Mouse (Mus musculus): ENCODE measurements around the gene Mdga2. TPM values are rescaled to one million over a fixed set of nuclear protein-coding genes. Genes with fewer than 3 reads are reported as not detected.

The Mdga2 gene
- total and polyA plus RNA-seq, 3 experiments: 2.1 TPM; not detected in 2

GRCm38 (mm10) chr12:66734536-66734935 lies 487.8 kb downstream of the Mdga2 start:
- no peak for DNase-seq (ENCODE audit: low read depth, low spot score)
- H3K36me3 ChIP-seq (ENCODE audit: control insufficient read depth in 1 of 2, insufficient read depth in 2 of 2, low read length in 2 of 2): peaks cover 0 to 2% of the 10 kb centered on the region in 2 experiments; a peak in 1 of 4 replicates
- H3K4me1 ChIP-seq (ENCODE audit: control insufficient read depth in 1 of 2, insufficient read depth in 2 of 2, low read length in 2 of 2): no peaks in the 10 kb centered on the region
- no peaks in the 10 kb centered on the region for H3K79me2 ChIP-seq (ENCODE audit: control insufficient read depth, insufficient read depth, low read length, poor library complexity)
- no peak for TF ChIP-seq ZKSCAN1 (IDR thresholded peaks at IDR 0.05; ENCODE audit: low read depth, low read length)
- TF ChIP-seq KAT2A (conservative IDR thresholded peaks at IDR 0.05; ENCODE audit: low read depth, low read length): no peak
- no peak for TF ChIP-seq POLR2AphosphoS2 (IDR thresholded peaks at IDR 0.05; ENCODE audit: low read length)
- no peak for TF ChIP-seq MAX (IDR thresholded peaks at IDR 0.05; ENCODE audit: low read length)
- TF ChIP-seq GABPA (IDR thresholded peaks at IDR 0.05; ENCODE audit: low read depth, low read length): no peak
- TF ChIP-seq EP300 (IDR thresholded peaks at IDR 0.05; ENCODE audit: low read depth in 1 of 2, low read length in 2 of 2): no peak
- TF ChIP-seq CTCF (IDR thresholded peaks at IDR 0.05 in 2 of 3, conservative IDR thresholded peaks at IDR 0.05 in 1 of 3; ENCODE audit: control insufficient read depth in 1 of 3, insufficient read depth in 1 of 3, low read depth in 2 of 3, low read length in 3 of 3, poor library complexity in 1 of 3, severe bottlenecking in 1 of 3): no peak
- TF ChIP-seq SIN3A (IDR thresholded peaks at IDR 0.05; ENCODE audit: low read length): no peak
- TF ChIP-seq CHD2 (IDR thresholded peaks at IDR 0.05; ENCODE audit: low read length): no peak
- no peak for TF ChIP-seq RCOR1 (IDR thresholded peaks at IDR 0.05; ENCODE audit: low read depth, low read length)
- no peak for TF ChIP-seq ZNF384 (IDR thresholded peaks at IDR 0.05; ENCODE audit: low read depth, low read length)
- TF ChIP-seq MAFK (IDR thresholded peaks at IDR 0.05; ENCODE audit: borderline replicate concordance, low read depth, low read length): no peak
- no peak for TF ChIP-seq HCFC1 (IDR thresholded peaks at IDR 0.05; ENCODE audit: low read depth, low read length)
- TF ChIP-seq NELFE (IDR thresholded peaks at IDR 0.05; ENCODE audit: low read depth, low read length): no peak
- TF ChIP-seq E2F4 (IDR thresholded peaks at IDR 0.05; ENCODE audit: borderline replicate concordance, low read depth, low read length): no peak
- no peak for TF ChIP-seq MXI1 (IDR thresholded peaks at IDR 0.05; ENCODE audit: low read depth, low read length)
- no peak for TF ChIP-seq TAL1 (IDR thresholded peaks at IDR 0.05; ENCODE audit: low read length)
- TF ChIP-seq POLR2A (IDR thresholded peaks at IDR 0.05; ENCODE audit: control insufficient read depth in 1 of 2, insufficient read depth in 1 of 2, low read depth in 1 of 2, low read length in 2 of 2, poor library complexity in 1 of 2): no peak
- no peak overlapping the region for H3K9ac ChIP-seq (ENCODE audit: control insufficient read depth, low read depth, low read length, poor library complexity, severe bottlenecking)
- no peaks in the 10 kb centered on the region for H3K9me3 ChIP-seq (replicated peaks; ENCODE audit: insufficient read depth, low read length)
- H3K27ac ChIP-seq (ENCODE audit: control insufficient read depth, low read depth, low read length): no peak overlapping the region
- H3K4me3 ChIP-seq (ENCODE audit: control insufficient read depth in 1 of 2, insufficient read depth in 1 of 2, low read depth in 2 of 2, low read length in 2 of 2): no peak overlapping the region
- no peaks in the 10 kb centered on the region for H3K27me3 ChIP-seq (ENCODE audit: control insufficient read depth in 1 of 2, insufficient read depth in 2 of 2, low read length in 2 of 2)

- Histone ChIP-seq H3K27me3 (ENCODE audit: control insufficient read depth in 1 of 2, insufficient read depth in 2 of 2, low read length in 2 of 2) (no peaks in the 10 kb centered on the region), H3K9me3 (replicated peaks; ENCODE audit: insufficient read depth, low read length) (no peaks in the 10 kb centered on the region), H3K9ac (ENCODE audit: control insufficient read depth, low read depth, low read length, poor library complexity, severe bottlenecking) (no peak overlapping the region), H3K4me3 (ENCODE audit: control insufficient read depth in 1 of 2, insufficient read depth in 1 of 2, low read depth in 2 of 2, low read length in 2 of 2) (no peak overlapping the region), H3K4me1 (ENCODE audit: control insufficient read depth in 1 of 2, insufficient read depth in 2 of 2, low read length in 2 of 2) (no peaks in the 10 kb centered on the region), H3K27ac (ENCODE audit: control insufficient read depth, low read depth, low read length) (no peak overlapping the region), H3K36me3 (ENCODE audit: control insufficient read depth in 1 of 2, insufficient read depth in 2 of 2, low read length in 2 of 2) (no peaks in the 10 kb centered on the region), H3K79me2 (ENCODE audit: control insufficient read depth, insufficient read depth, low read length, poor library complexity) (no peaks in the 10 kb centered on the region)
- no peak for TF ChIP-seq RCOR1 (IDR thresholded peaks at IDR 0.05; ENCODE audit: low read depth, low read length)
- no peak for DNase-seq (ENCODE audit: low read depth, low spot score)
These were observed 497.9 kb downstream of the Mdga2 start for GRCm38 (mm10) chr12:66724474-66724873.
